Mouse (Mus musculus) embryonic facial prominence, embryonic 11.5 days (tissue): ENCODE results near the gene Add1. TPM values are rescaled to one million over a fixed set of nuclear protein-coding genes. Genes with fewer than 3 reads are reported as not detected.

Source experiments
- ATAC-seq: fragments of 200-750 bp; cut with Nextera tagmentation; replicated peaks from 2 replicates; pipeline ENCODE4 v1.8.0; 2017; ENCODE audit warnings: low read depth; ENCODE audit not compliant: insufficient number of reproducible peaks, low FRiP score, low TSS enrichment
- DNase-seq: peaks from one replicate; pipeline ENCODE4 v3.0.0-alpha.2; 2015; ENCODE audit warnings: low spot score
- H3K27ac ChIP-seq: fragments of 300-500 bp; sonication (generic); replicated peaks from 2 replicates; pipeline ENCODE4 v1.5.1; 2014; ENCODE audit warnings: mild to moderate bottlenecking, low read depth, low read length, control low read depth
- H3K27me3 ChIP-seq: fragments of 300-500 bp; sonication (generic); 2 replicates; pipeline ENCODE4 v1.6.1; 2014; ENCODE audit warnings: mild to moderate bottlenecking, low read length, moderate library complexity, mixed read lengths; ENCODE audit not compliant: control insufficient read depth, insufficient read depth
- H3K36me3 ChIP-seq: fragments of 300-500 bp; sonication (generic); replicated peaks from 2 replicates; pipeline ENCODE4 v1.6.1; 2014; ENCODE audit warnings: low read depth, mild to moderate bottlenecking, low read length, moderate library complexity, mixed read lengths; ENCODE audit not compliant: control insufficient read depth, insufficient read depth
- H3K4me1 ChIP-seq: fragments of 300-500 bp; sonication (generic); 2 replicates; pipeline ENCODE4 v1.6.1; 2014; ENCODE audit warnings: low read length, mixed read lengths; ENCODE audit not compliant: control insufficient read depth, insufficient read depth
- H3K4me2 ChIP-seq: fragments of 300-500 bp; sonication (generic); 2 replicates; pipeline ENCODE4 v1.6.1; 2014; ENCODE audit warnings: low read depth, mild to moderate bottlenecking, control low read depth, low read length, moderate library complexity
- H3K4me3 ChIP-seq: fragments of 300-500 bp; sonication (generic); 2 replicates; pipeline ENCODE4 v1.5.1; 2014; ENCODE audit warnings: low read depth, low read length, control low read depth
- H3K9ac ChIP-seq: fragments of 300-500 bp; sonication (generic); replicated peaks from 2 replicates; pipeline ENCODE4 v1.6.1; 2014; ENCODE audit warnings: mild to moderate bottlenecking, control low read depth, low read length
- H3K9me3 ChIP-seq: fragments of 300-500 bp; sonication (generic); replicated peaks from 2 replicates; pipeline ENCODE4 v1.6.1; 2016; ENCODE audit warnings: mild to moderate bottlenecking, low read length, inconsistent platforms, mixed read lengths; ENCODE audit not compliant: control insufficient read depth
- WGBS: fragments of 180-500 bp; shearing (Covaris S2); extraction: QIAGEN DNeasy Blood & Tissue Kit; methylation state at CpG from one replicate; pipeline ENCODE4 v1.1.7; 2014; 5-methylcytosine and 5-hydroxymethylcytosine counted together
- polyA plus RNA-seq: library from polyadenylated mRNA; unstranded; fragments of >200 nt; fragmentation: Nextera tagmentation; extraction: Ambion mirVana; gene quantifications from 2 replicates; pipeline ENCODE4 v1.2.1, GENCODE M21; 2014

The Add1 gene
- polyA plus RNA-seq, 1 experiment from 2014 or later: 145 TPM

- Histone ChIP-seq H3K27me3 (no peaks in the 10 kb centered on the region), H3K36me3 (peaks cover 6% of the 10 kb centered on the region; the same call in 1 of the 2 replicates), H3K9me3 (no peaks in the 10 kb centered on the region), H3K4me3 (no peak overlapping the region), H3K27ac (no peak overlapping the region), H3K9ac (no peak overlapping the region), H3K4me1 (peaks cover 4% of the 10 kb centered on the region; the same call in 1 of the 2 replicates), H3K4me2 (no peak overlapping the region)
- ATAC-seq (no peak), DNase-seq (no peak)
- 73% methylated on average over 4 of the region's 4 CpGs for WGBS
Measured at GRCm38 (mm10) chr5:34633641-34634040, 60.2 kb downstream of the Add1 start.

- ATAC-seq (no peak), DNase-seq (no peak)
- H3K9me3 ChIP-seq: no peaks in the 10 kb centered on the region
- H3K4me2 ChIP-seq: no peak overlapping the region
- no peak overlapping the region for H3K9ac ChIP-seq
- WGBS: 90% methylated on average over 13 of the region's 13 CpGs
- H3K27ac ChIP-seq: no peak overlapping the region
- H3K4me1 ChIP-seq: peaks cover 4% of the 10 kb centered on the region; the same call in 1 of the 2 replicates
- H3K27me3 ChIP-seq: no peaks in the 10 kb centered on the region
- H3K4me3 ChIP-seq: no peak overlapping the region
- peaks cover 6% of the 10 kb centered on the region for H3K36me3 ChIP-seq
Measured at GRCm38 (mm10) chr5:34634746-34635400, 61.4 kb downstream of the Add1 start.

GRCm38 (mm10) chr5:34635665-34636192 lies 62.3 kb downstream of the Add1 start:
- H3K9ac ChIP-seq: no peak overlapping the region; the same call in 1 of the 2 replicates
- peaks cover 6% of the 10 kb centered on the region for H3K36me3 ChIP-seq
- WGBS: 63% methylated on average over 10 of the region's 10 CpGs
- peaks cover 4% of the 10 kb centered on the region; the same call in 1 of the 2 replicates for H3K4me1 ChIP-seq
- peak overlapping the region; percentile 52 for H3K4me3 ChIP-seq
- no peak for ATAC-seq
- no peak overlapping the region for H3K27ac ChIP-seq
- no peaks in the 10 kb centered on the region for H3K27me3 ChIP-seq
- peak overlapping the region; percentile 96 for H3K4me2 ChIP-seq
- H3K9me3 ChIP-seq: no peaks in the 10 kb centered on the region
- no peak for DNase-seq

- peaks cover 6% of the 10 kb centered on the region for H3K36me3 ChIP-seq
- peaks cover 4% of the 10 kb centered on the region; the same call in 1 of the 2 replicates for H3K4me1 ChIP-seq
- DNase-seq (peak; percentile 88), ATAC-seq (peak; percentile 85)
- peak within 1 kb of the TSS; percentile 96 for H3K4me2 ChIP-seq
- H3K4me3 ChIP-seq: peak within 1 kb of the TSS; percentile 52
- H3K9me3 ChIP-seq: no peaks in the 10 kb centered on the region
- under 1% methylated on average over 48 of the region's 48 CpGs for WGBS
- H3K27me3 ChIP-seq: no peaks in the 10 kb centered on the region
- H3K27ac ChIP-seq: peak within 1 kb of the TSS; percentile 67
- H3K9ac ChIP-seq: peak within 1 kb of the TSS; percentile 81
Measured at GRCm38 (mm10) chr5:34636481-34637287, 63.2 kb downstream of the Add1 start, which contains the start of gene Mfsd10. Gene Mfsd10 (minus strand): TSS chr5:34637212.

GRCm38 (mm10) chr5:34637591-34638156 lies 64.2 kb downstream of the Add1 start:
- H3K27me3 ChIP-seq: no peaks in the 10 kb centered on the region
- H3K4me2 ChIP-seq: no peak overlapping the region
- peak overlapping the region; percentile 81 for H3K9ac ChIP-seq
- H3K27ac ChIP-seq: no peak overlapping the region
- WGBS: 77% methylated on average over 7 of the region's 7 CpGs
- H3K4me3 ChIP-seq: no peak overlapping the region
- peaks cover 4% of the 10 kb centered on the region; the same call in 1 of the 2 replicates for H3K4me1 ChIP-seq
- no peak for ATAC-seq
- H3K9me3 ChIP-seq: no peaks in the 10 kb centered on the region
- peaks cover 6% of the 10 kb centered on the region for H3K36me3 ChIP-seq
- no peak for DNase-seq

- peaks cover 2% of the 10 kb centered on the region for H3K36me3 ChIP-seq
- no peaks in the 10 kb centered on the region for H3K27me3 ChIP-seq
- no peaks in the 10 kb centered on the region for H3K4me1 ChIP-seq
- DNase-seq: no peak
- no peak overlapping the region for H3K27ac ChIP-seq
- no peak for ATAC-seq
- H3K9ac ChIP-seq: no peak overlapping the region
- H3K4me3 ChIP-seq: no peak overlapping the region
- no peaks in the 10 kb centered on the region for H3K9me3 ChIP-seq
- 90% methylated on average over 3 of the region's 3 CpGs for WGBS
- no peak overlapping the region for H3K4me2 ChIP-seq
Measured at GRCm38 (mm10) chr5:34641991-34642390, 68.5 kb downstream of the Add1 start.

- peak; percentile 55 for DNase-seq
- WGBS: 78% methylated on average over 5 of the region's 5 CpGs
- no peak; the same call in 1 of the 2 replicates for ATAC-seq
Measured at GRCm38 (mm10) chr5:34642932-34643331, 69.5 kb downstream of the Add1 start.

More at GRCm38 (mm10) chr5:34642932-34643331, 69.5 kb downstream of the Add1 start:
- Histone ChIP-seq H3K4me1 (no peaks in the 10 kb centered on the region), H3K4me3 (no peak overlapping the region), H3K9ac (no peak overlapping the region), H3K9me3 (no peaks in the 10 kb centered on the region), H3K4me2 (no peak overlapping the region), H3K27me3 (no peaks in the 10 kb centered on the region), H3K27ac (no peak overlapping the region), H3K36me3 (peaks cover 4% of the 10 kb centered on the region)
